Mouse (Mus musculus) neural tube, embryonic 15.5 days (tissue): ENCODE data around the gene Fads1. TPM values are rescaled to one million over a fixed set of nuclear protein-coding genes. Genes with fewer than 3 reads are reported as not detected.

ENCODE experiments used
- ATAC-seq: fragments of 200-750 bp; cut with Nextera tagmentation; 2 replicates; pipeline ENCODE4 v1.8.0; 2017; ENCODE audit warnings: mild to moderate bottlenecking, moderate TSS enrichment, moderate library complexity; ENCODE audit not compliant: low FRiP score
- H3K27ac ChIP-seq: fragments of 300-500 bp; sonication (generic); replicated peaks from 2 replicates; pipeline ENCODE4 v1.5.1; 2015; ENCODE audit warnings: mild to moderate bottlenecking, inconsistent platforms
- H3K27me3 ChIP-seq: fragments of 300-500 bp; sonication (generic); replicated peaks from 2 replicates; pipeline ENCODE4 v1.6.1; 2015; ENCODE audit warnings: inconsistent platforms
- H3K36me3 ChIP-seq: fragments of 300-500 bp; sonication (generic); 2 replicates; pipeline ENCODE4 v1.6.1; 2015; ENCODE audit warnings: inconsistent platforms
- H3K4me1 ChIP-seq: fragments of 300-500 bp; sonication (generic); 2 replicates; pipeline ENCODE4 v1.6.1; 2015; ENCODE audit warnings: inconsistent platforms
- H3K4me2 ChIP-seq: fragments of 300-500 bp; sonication (generic); 2 replicates; pipeline ENCODE4 v1.6.1; 2015; ENCODE audit warnings: inconsistent platforms, mild to moderate bottlenecking, moderate library complexity
- H3K4me3 ChIP-seq: fragments of 300-500 bp; sonication (generic); replicated peaks from 2 replicates; pipeline ENCODE4 v1.5.1; 2015; ENCODE audit warnings: mild to moderate bottlenecking, inconsistent platforms
- H3K9ac ChIP-seq: fragments of 300-500 bp; sonication (generic); replicated peaks from 2 replicates; pipeline ENCODE4 v1.6.1; 2015; ENCODE audit warnings: mild to moderate bottlenecking, inconsistent platforms
- H3K9me3 ChIP-seq: fragments of 300-500 bp; sonication (generic); replicated peaks from 2 replicates; pipeline ENCODE4 v1.6.1; 2016; ENCODE audit warnings: inconsistent platforms
- WGBS: fragments of 180-500 bp; shearing (Covaris S2); methylation state at CpG from one replicate; pipeline ENCODE4 v1.1.7; 2015; ENCODE audit warnings: mixed read lengths; 5-methylcytosine and 5-hydroxymethylcytosine counted together
- polyA plus RNA-seq: library from polyadenylated mRNA; unstranded; fragments of >200 nt; fragmentation: Nextera tagmentation; extraction: Ambion mirVana; gene quantifications from 2 replicates; pipeline ENCODE4 v1.2.1, GENCODE M21; 2015

The Fads1 gene
- polyA plus RNA-seq, 1 experiment from 2014 or later, result 157 TPM

DNA sequence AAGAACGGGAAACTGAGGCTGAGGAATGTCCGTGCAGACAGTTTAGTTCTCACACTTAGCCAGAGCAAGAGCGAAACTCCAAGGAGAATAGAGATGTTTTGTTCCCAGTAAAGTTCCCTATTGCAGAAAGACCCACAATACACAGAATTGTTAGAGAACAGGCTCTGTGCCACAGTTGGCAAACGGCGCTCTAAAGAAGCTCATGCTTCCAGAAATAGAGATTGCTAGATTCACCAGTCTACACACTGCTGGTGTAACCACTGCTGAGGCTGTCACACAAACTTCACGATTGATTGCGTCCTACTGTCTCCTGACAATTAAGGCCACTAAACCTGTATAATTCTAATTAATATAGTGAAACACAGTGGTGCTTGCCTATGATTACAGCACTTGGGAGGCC, 1.5 kb upstream of the Fads1 start:
- Histone ChIP-seq H3K27me3 (no peaks in the 10 kb centered on the region), H3K4me1 (peaks cover 35% of the 10 kb centered on the region), H3K9ac (no peak overlapping the region), H3K9me3 (no peaks in the 10 kb centered on the region), H3K27ac (0 out of 2 replicates have a peak overlapping the region, but pooled peaks have one; percentile 45), H3K4me2 (no peak overlapping the region), H3K36me3 (peaks cover 12% of the 10 kb centered on the region), H3K4me3 (no peak overlapping the region)
- 83% methylated on average over 7 of the region's 7 CpGs for WGBS
- ATAC-seq, result no peak

DNA sequence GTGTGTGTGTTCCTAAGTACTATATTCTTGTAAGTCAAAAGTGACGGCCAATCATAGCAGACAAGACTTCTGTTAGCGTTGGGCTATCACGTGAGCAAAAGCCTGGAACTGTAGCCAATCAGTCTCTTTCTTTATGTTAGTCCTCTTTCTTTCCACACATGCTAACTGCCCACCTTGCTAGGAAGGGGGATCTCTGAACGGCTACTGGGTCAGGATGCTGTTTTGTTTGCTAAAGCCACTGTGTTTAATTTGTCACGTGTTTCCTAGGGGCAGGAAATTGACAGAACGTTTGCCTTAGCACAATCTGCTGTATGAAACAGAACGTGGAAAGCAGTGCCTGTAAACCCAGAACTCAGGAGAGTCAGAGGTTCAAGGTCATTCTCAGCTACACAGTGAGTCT, 546 bp upstream of the Fads1 start:
- H3K4me2 ChIP-seq, result peak overlapping the region; percentile 74
- H3K9me3 ChIP-seq, result no peaks in the 10 kb centered on the region
- no peaks in the 10 kb centered on the region for H3K27me3 ChIP-seq
- peak overlapping the region; percentile 91 for H3K4me3 ChIP-seq
- WGBS, result 20% methylated on average over 7 of the region's 7 CpGs
- peak overlapping the region; percentile 97 for H3K9ac ChIP-seq
- peaks cover 21% of the 10 kb centered on the region for H3K36me3 ChIP-seq
- peak overlapping the region; percentile 98 for H3K27ac ChIP-seq
- ATAC-seq, result peak; percentile 19
- H3K4me1 ChIP-seq, result peaks cover 41% of the 10 kb centered on the region

DNA sequence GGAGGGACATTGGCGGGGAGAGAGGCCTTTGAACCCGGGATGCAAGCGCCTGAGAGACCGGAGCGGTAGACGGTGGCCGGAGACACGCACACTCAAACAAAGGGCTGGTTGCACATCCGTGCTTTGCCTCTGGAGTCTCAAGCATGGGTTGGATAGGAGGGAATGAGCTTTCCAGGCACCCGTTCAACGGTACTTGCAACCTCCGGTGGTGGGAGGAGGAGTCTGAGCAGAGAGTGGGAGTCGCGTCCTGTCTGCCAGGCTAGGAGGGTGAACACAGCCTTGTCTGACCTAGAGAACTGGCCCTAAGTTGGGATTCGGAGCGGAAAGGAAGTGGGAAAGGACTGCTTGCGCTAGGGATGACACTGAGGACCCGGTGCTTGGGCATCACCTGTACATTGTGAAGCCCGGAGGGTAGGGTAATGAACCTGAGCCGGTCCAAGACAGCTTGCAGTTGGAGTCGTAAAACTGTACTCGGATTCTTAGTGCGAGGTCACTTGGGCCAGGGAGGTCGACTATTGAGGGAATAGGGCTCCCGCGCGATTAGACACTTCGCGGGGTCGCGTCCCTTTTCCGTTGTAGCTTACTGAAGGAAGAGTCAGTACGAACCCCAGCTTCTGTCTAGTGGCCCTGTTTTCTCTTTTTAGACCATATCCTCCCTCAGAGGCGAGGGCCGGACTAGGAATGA, 753 bp downstream of the Fads1 start:
- Histone ChIP-seq H3K9ac (peak overlapping the region; percentile 97), H3K36me3 (peaks cover 30% of the 10 kb centered on the region), H3K27ac (peak overlapping the region; percentile 98), H3K27me3 (no peaks in the 10 kb centered on the region), H3K4me2 (peak overlapping the region; percentile 74), H3K4me1 (peaks cover 52% of the 10 kb centered on the region), H3K9me3 (no peaks in the 10 kb centered on the region), H3K4me3 (peak overlapping the region; percentile 91)
- WGBS, result under 1% methylated on average over 35 of the region's 35 CpGs
- ATAC-seq, result peak; percentile 85

DNA sequence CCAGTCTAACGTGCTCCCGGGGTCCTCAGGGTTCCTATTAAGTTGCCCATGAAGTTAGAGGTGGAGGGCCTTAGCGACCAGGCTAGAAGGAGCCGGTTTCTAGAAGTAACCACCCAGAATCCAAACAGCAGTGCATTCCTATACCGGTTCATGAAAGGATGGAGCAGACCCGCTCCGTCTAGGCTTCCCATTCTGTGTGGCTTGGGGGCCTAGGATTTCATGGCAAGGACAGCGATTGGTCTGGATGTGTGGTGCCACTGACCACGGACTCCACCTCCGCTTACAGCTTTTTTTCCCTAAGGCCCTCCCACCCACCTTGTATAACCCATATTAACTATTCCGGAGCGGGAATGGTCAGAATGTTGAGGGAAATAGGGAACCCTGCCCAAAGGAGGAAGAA, 1.4 kb downstream of the Fads1 start:
- Histone ChIP-seq H3K4me2 (peak overlapping the region; percentile 74), H3K4me1 (peaks cover 58% of the 10 kb centered on the region), H3K9me3 (no peaks in the 10 kb centered on the region), H3K9ac (peak overlapping the region; percentile 97), H3K36me3 (peaks cover 37% of the 10 kb centered on the region), H3K27me3 (no peaks in the 10 kb centered on the region), H3K4me3 (peak overlapping the region; percentile 91), H3K27ac (peak overlapping the region; percentile 98)
- peak; percentile 19; the same call in 1 of the 2 replicates for ATAC-seq
- 7% methylated on average over 12 of the region's 12 CpGs for WGBS

- Histone ChIP-seq H3K9me3 (no peaks in the 10 kb centered on the region), H3K4me2 (peak overlapping the region; percentile 74), H3K4me3 (no peak overlapping the region), H3K27me3 (no peaks in the 10 kb centered on the region), H3K4me1 (peaks cover 60% of the 10 kb centered on the region), H3K36me3 (peaks cover 51% of the 10 kb centered on the region), H3K27ac (0 out of 2 replicates have a peak overlapping the region, but pooled peaks have one; percentile 18), H3K9ac (no peak overlapping the region)
- no peak for ATAC-seq
- WGBS, result 89% methylated on average over 3 of the region's 3 CpGs
Measured at GRCm38 (mm10) chr19:10185876-10186275, 3.2 kb downstream of the Fads1 start.

- Histone ChIP-seq H3K4me3 (no peak overlapping the region; the same call in 1 of the 2 replicates), H3K27me3 (no peaks in the 10 kb centered on the region), H3K9ac (no peak overlapping the region; the same call in 1 of the 2 replicates), H3K27ac (no peak overlapping the region), H3K4me2 (0 out of 2 replicates have a peak overlapping the region, but pooled peaks have one; percentile 74), H3K36me3 (peaks cover 54% of the 10 kb centered on the region), H3K9me3 (no peaks in the 10 kb centered on the region), H3K4me1 (peaks cover 60% of the 10 kb centered on the region)
- WGBS, result 92% methylated on average over 8 of the region's 8 CpGs
- ATAC-seq, result no peak
Measured at GRCm38 (mm10) chr19:10186569-10186968, 3.9 kb downstream of the Fads1 start.

GRCm38 (mm10) chr19:10188281-10188811, 5.7 kb downstream of the Fads1 start:
- H3K27me3 ChIP-seq, result no peaks in the 10 kb centered on the region
- H3K4me2 ChIP-seq, result no peak overlapping the region
- H3K9ac ChIP-seq, result no peak overlapping the region
- H3K4me3 ChIP-seq, result no peak overlapping the region
- H3K36me3 ChIP-seq, result peaks cover 70% of the 10 kb centered on the region
- 47% methylated on average over 10 of the region's 10 CpGs for WGBS
- no peaks in the 10 kb centered on the region for H3K9me3 ChIP-seq
- peaks cover 52% of the 10 kb centered on the region for H3K4me1 ChIP-seq
- ATAC-seq, result peak; percentile 58
- H3K27ac ChIP-seq, result peak overlapping the region; percentile 68

GRCm38 (mm10) chr19:10189022-10189421, 6.3 kb downstream of the Fads1 start:
- H3K4me1 ChIP-seq, result peaks cover 47% of the 10 kb centered on the region
- peak overlapping the region; percentile 68 for H3K27ac ChIP-seq
- no peak overlapping the region for H3K9ac ChIP-seq
- H3K4me3 ChIP-seq, result no peak overlapping the region
- ATAC-seq, result no peak
- H3K36me3 ChIP-seq, result peaks cover 77% of the 10 kb centered on the region
- no peaks in the 10 kb centered on the region for H3K9me3 ChIP-seq
- no peaks in the 10 kb centered on the region for H3K27me3 ChIP-seq
- WGBS, result 94% methylated on average over 6 of the region's 6 CpGs
- no peak overlapping the region for H3K4me2 ChIP-seq

DNA sequence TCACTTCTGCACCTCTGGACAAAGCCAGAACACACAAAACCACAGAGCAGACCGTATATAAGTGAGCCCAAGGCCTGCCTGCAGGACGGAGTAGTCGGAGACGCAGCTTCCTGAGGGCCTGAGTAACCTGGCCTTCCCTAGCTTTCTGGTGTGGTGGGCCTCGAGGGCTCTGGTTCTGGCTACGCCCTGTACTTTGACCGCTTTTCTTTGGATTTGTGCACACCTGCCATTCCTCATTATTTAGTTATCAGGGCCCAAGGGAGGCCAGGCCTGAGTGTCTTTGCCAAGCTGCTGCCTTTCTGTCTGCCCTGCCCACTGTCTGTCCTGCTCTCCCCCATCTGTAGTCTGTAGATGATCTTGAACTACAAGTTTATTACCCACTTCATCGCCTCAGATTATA, 7.3 kb downstream of the Fads1 start:
- no peaks in the 10 kb centered on the region for H3K9me3 ChIP-seq
- no peak overlapping the region for H3K27ac ChIP-seq
- 94% methylated on average over 8 of the region's 8 CpGs for WGBS
- peaks cover 41% of the 10 kb centered on the region for H3K4me1 ChIP-seq
- ATAC-seq, result no peak
- no peak overlapping the region for H3K4me2 ChIP-seq
- peaks cover 86% of the 10 kb centered on the region for H3K36me3 ChIP-seq
- H3K27me3 ChIP-seq, result no peaks in the 10 kb centered on the region
- no peak overlapping the region for H3K4me3 ChIP-seq
- no peak overlapping the region for H3K9ac ChIP-seq

DNA sequence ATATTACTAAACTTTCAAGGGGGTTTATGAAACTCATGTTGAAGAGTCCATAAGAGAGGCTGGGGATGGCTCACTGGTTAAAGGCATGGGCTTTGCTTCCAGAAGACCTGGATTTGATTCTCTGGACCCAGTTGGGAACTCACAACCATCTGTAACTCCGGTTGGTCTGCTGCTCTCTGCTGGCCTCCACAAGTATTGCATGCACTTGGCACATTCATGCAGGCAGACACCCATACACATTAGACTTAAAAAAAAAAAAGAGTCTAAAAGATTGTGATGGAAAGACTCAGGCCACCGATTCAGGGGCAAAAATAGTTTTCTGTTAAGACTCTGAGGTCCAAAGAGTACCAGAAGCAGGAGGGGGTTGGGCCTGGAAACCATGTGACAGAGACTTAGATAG, 8.1 kb downstream of the Fads1 start:
- H3K4me3 ChIP-seq, result no peak overlapping the region
- no peak for ATAC-seq
- WGBS, result 58% methylated on average over 2 of the region's 2 CpGs
- H3K4me1 ChIP-seq, result peaks cover 35% of the 10 kb centered on the region
- H3K4me2 ChIP-seq, result no peak overlapping the region
- no peak overlapping the region for H3K27ac ChIP-seq
- no peak overlapping the region for H3K9ac ChIP-seq
- no peaks in the 10 kb centered on the region for H3K27me3 ChIP-seq
- H3K36me3 ChIP-seq, result peaks cover 86% of the 10 kb centered on the region
- no peaks in the 10 kb centered on the region for H3K9me3 ChIP-seq

DNA sequence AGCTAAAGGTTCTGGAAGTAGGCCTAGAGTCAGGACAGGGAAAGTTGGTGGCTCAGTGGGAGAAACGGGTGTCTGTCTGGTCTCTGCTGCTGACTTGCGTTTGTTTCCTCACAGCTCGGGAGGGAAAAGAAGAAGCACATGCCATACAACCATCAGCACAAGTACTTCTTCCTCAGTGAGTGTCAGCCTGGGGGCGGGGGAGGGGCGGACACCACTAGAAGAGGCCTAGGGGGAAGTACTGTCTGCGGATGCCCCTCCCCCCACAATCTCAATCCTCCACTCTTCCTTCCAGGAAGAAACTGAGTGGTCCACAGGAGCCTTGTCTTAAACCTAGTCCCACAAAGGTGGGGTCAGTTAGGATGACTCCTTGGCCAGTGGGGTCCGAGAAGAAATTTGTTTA, 8.6 kb downstream of the Fads1 start:
- Histone ChIP-seq H3K36me3 (peaks cover 86% of the 10 kb centered on the region), H3K9ac (no peak overlapping the region), H3K27me3 (no peaks in the 10 kb centered on the region), H3K9me3 (no peaks in the 10 kb centered on the region), H3K4me3 (no peak overlapping the region), H3K4me2 (no peak overlapping the region), H3K27ac (no peak overlapping the region), H3K4me1 (peaks cover 29% of the 10 kb centered on the region)
- ATAC-seq, result no peak
- 68% methylated on average over 7 of the region's 7 CpGs for WGBS

GRCm38 (mm10) chr19:10194337-10194736, 11.6 kb downstream of the Fads1 start:
- no peak overlapping the region for H3K4me2 ChIP-seq
- no peak overlapping the region for H3K4me3 ChIP-seq
- ATAC-seq, result no peak
- 0 out of 2 replicates have a peak, but pooled peaks cover 5% of the 10 kb centered on the region for H3K4me1 ChIP-seq
- no peak overlapping the region for H3K9ac ChIP-seq
- no peaks in the 10 kb centered on the region for H3K9me3 ChIP-seq
- no peak overlapping the region for H3K27ac ChIP-seq
- H3K27me3 ChIP-seq, result no peaks in the 10 kb centered on the region
- 80% methylated on average over 11 of the region's 11 CpGs for WGBS
- peaks cover 70% of the 10 kb centered on the region for H3K36me3 ChIP-seq
